Mouse (Mus musculus) kidney, postnatal 0 days (tissue): Measurements from ENCODE around the gene Trim7. TPM values are rescaled to one million over a fixed set of nuclear protein-coding genes. Genes with fewer than 3 reads are reported as not detected.

Experiments
- ATAC-seq: fragments of 200-750 bp; cut with Nextera tagmentation; replicated peaks from 2 replicates; pipeline ENCODE4 v1.8.0; 2017; ENCODE audit warnings: low read depth, moderate number of reproducible peaks, moderate TSS enrichment, moderate library complexity; ENCODE audit not compliant: low FRiP score
- DNase-seq: peaks from one replicate; pipeline ENCODE4 v3.0.0-alpha.2; 2016; ENCODE audit warnings: low spot score
- H3K27ac ChIP-seq: fragments of 300-500 bp; sonication (generic); 2 replicates; pipeline ENCODE4 v1.5.1; 2014; ENCODE audit warnings: mild to moderate bottlenecking
- H3K27me3 ChIP-seq: fragments of 300-500 bp; sonication (generic); 2 replicates; pipeline ENCODE4 v1.6.1; 2014; ENCODE audit warnings: low read length, mixed read lengths; ENCODE audit not compliant: insufficient read depth
- H3K36me3 ChIP-seq: fragments of 300-500 bp; sonication (generic); 2 replicates; pipeline ENCODE4 v1.6.1; 2014; ENCODE audit warnings: low read length, mixed read lengths; ENCODE audit not compliant: insufficient read depth
- H3K4me1 ChIP-seq: fragments of 300-500 bp; sonication (generic); replicated peaks from 2 replicates; pipeline ENCODE4 v1.6.1; 2014; ENCODE audit warnings: antibody characterized with exemption, low read length, mixed read lengths; ENCODE audit not compliant: insufficient read depth
- H3K4me2 ChIP-seq: fragments of 300-500 bp; sonication (generic); 2 replicates; pipeline ENCODE4 v1.6.1; 2014; ENCODE audit warnings: mild to moderate bottlenecking, low read length, moderate library complexity, mixed read lengths
- H3K4me3 ChIP-seq: fragments of 300-500 bp; sonication (generic); replicated peaks from 2 replicates; pipeline ENCODE4 v1.5.1; 2014; ENCODE audit warnings: low read depth, low read length
- H3K9ac ChIP-seq: fragments of 300-500 bp; sonication (generic); 2 replicates; pipeline ENCODE4 v1.6.1; 2014; ENCODE audit warnings: low read depth, low read length
- H3K9me3 ChIP-seq: fragments of 300-500 bp; sonication (generic); replicated peaks from 2 replicates; pipeline ENCODE4 v1.6.1; 2016; ENCODE audit warnings: low read length, inconsistent platforms, mixed read lengths
- CTCF ChIP-seq: IDR thresholded peaks from 2 replicates; pipeline ENCODE4 v1.5.1; 2016; ENCODE audit warnings: antibody characterized with exemption, low read depth, mild to moderate bottlenecking, moderate library complexity
- WGBS: fragments of 180-500 bp; shearing (Covaris S2); extraction: QIAGEN DNeasy Blood & Tissue Kit; methylation state at CpG from one replicate; pipeline ENCODE4 v1.1.7; 2014; 5-methylcytosine and 5-hydroxymethylcytosine counted together
- polyA plus RNA-seq: library from polyadenylated mRNA; unstranded; fragments of >200 nt; fragmentation: Nextera tagmentation; extraction: Ambion mirVana; gene quantifications from 2 replicates; pipeline ENCODE4 v1.2.1, GENCODE M21; 2015

Trim7 gene
- polyA plus RNA-seq, 1 experiment from 2014 or later: 10.2 TPM

DNA sequence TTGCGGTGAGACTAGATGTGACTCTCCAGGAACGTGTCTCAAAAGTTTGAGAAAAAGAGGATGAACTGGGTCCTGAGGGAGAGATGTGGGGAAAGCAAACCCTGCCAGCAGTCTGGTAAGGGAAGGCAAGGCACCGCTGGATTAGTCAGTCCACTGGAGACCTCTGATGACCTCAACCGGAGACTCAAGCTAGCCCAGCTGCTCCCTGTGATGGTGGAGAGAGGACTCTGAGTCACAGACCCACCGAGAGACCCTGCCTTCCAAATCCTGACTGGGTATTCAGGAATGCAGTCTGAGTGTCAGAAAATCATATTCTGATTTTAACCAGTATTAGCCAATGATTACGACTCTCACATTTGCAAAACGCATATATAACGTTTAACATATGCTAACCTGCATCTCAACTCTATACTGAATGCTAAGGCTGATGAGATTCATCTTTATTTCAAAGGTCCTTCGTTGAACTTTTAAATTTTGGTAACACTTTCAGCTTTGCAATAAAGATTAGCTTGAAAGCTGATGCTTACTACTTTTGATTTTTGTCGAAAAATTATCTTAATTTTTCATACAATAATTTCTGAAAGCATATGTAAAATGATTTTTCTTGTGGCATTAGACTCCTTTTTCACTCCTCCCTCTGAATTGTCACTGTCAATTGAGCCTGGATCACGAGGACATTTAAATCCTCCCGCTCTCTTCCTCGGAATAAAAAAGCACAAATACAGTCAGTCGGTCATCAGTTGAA, 3.0 kb upstream of the Trim7 start:
- Histone ChIP-seq H3K27me3 (no peaks in the 10 kb centered on the region), H3K4me1 (0 out of 2 replicates have a peak, but pooled peaks cover 2% of the 10 kb centered on the region), H3K4me3 (peak overlapping the region; percentile 34), H3K9me3 (no peaks in the 10 kb centered on the region), H3K4me2 (peak overlapping the region; percentile 59), H3K9ac (peak overlapping the region; percentile 36; the same call in 1 of the 2 replicates), H3K36me3 (no peaks in the 10 kb centered on the region), H3K27ac (no peak overlapping the region)
- TF ChIP-seq CTCF: no peak
- WGBS: 36% methylated on average over 14 of the region's 14 CpGs
- ATAC-seq (no peak), DNase-seq (no peak)

DNA sequence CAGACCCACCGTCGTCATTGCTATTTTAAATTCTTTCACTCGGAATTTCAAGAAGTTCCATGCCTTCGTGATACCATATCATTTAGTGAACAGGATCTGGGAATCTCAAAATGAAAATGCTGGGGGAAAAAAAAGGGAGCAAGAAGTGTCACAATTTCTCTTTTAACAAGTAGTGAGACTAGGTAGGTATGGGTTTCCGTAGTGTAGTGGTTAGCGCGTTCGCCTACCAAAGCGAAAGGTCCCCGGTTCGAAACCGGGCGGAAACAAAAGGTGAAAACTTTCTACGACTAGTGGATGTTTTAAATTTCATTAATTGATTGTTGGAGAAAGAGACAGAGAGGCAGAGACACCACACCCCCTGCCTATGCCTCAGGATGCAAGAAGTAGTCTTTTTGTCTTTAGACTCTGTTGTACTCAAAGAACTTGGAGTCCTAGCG, 2.4 kb upstream of the Trim7 start:
- ATAC-seq (no peak; the same call in 1 of the 2 replicates), DNase-seq (peak; percentile 78)
- no peak for TF ChIP-seq CTCF
- Histone ChIP-seq H3K36me3 (no peaks in the 10 kb centered on the region), H3K9ac (peak overlapping the region; percentile 36; the same call in 1 of the 2 replicates), H3K4me2 (peak overlapping the region; percentile 59), H3K9me3 (no peaks in the 10 kb centered on the region), H3K4me1 (0 out of 2 replicates have a peak, but pooled peaks cover 2% of the 10 kb centered on the region), H3K27me3 (no peaks in the 10 kb centered on the region), H3K4me3 (peak overlapping the region; percentile 34), H3K27ac (no peak overlapping the region)
- WGBS: 1% methylated on average over 15 of the region's 15 CpGs

DNA sequence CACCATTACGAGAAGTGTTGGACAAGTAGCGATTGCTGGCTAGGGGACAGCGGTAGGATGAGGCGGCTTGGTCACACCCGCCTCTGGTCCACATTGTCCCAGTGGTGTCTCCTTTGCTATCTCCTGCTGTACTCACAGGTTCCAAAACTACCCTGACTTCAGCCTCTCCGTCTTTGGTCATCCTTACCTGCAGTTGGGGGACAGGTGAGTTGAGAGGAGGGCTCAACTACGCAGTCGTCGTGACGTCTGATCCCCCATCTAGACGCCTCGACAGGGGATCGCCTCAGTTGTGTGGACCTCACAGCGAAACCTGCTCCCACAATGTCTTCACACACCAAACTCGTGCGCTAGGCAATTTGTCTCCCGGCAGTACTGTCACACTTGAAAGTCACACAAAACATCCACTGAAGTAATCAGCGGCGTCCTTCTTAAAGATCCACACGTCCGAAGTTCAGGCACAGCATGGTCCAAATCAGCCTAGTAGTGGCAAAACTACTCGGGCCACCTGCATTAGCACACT, 1.6 kb upstream of the Trim7 start:
- Histone ChIP-seq H3K27ac (no peak overlapping the region), H3K4me1 (0 out of 2 replicates have a peak, but pooled peaks cover 2% of the 10 kb centered on the region), H3K27me3 (no peaks in the 10 kb centered on the region), H3K4me2 (peak overlapping the region; percentile 59), H3K9me3 (no peaks in the 10 kb centered on the region), H3K4me3 (peak overlapping the region; percentile 34), H3K36me3 (no peaks in the 10 kb centered on the region), H3K9ac (peak overlapping the region; percentile 36; the same call in 1 of the 2 replicates)
- TF ChIP-seq CTCF: no peak
- 7% methylated on average over 22 of the region's 22 CpGs for WGBS
- ATAC-seq (no peak), DNase-seq (no peak)

DNA sequence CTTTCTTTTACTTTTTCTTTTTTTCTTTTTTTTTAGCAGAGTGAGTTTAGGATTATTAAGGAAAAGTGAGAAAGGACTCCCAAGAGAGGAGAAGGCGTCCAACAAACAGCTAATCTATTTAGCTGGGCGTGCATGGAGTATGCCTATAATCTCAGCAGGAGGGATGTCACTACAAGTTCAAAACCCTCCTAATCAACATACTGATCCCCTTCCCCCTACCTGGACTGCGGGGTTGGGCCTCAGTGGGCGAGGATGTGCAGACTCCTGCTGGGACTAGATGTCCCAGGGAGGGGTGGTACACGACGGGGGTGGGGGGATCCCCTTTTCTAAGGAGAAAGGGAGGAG, 784 bp downstream of the Trim7 start:
- Histone ChIP-seq H3K9ac (peak overlapping the region; percentile 40; the same call in 1 of the 2 replicates), H3K9me3 (no peaks in the 10 kb centered on the region), H3K27me3 (no peaks in the 10 kb centered on the region), H3K4me1 (0 out of 2 replicates have a peak, but pooled peaks cover 2% of the 10 kb centered on the region), H3K27ac (peak overlapping the region; percentile 82), H3K4me2 (peak overlapping the region; percentile 70), H3K4me3 (peak overlapping the region; percentile 44), H3K36me3 (no peaks in the 10 kb centered on the region)
- no peak for TF ChIP-seq CTCF
- 2% methylated on average over 6 of the region's 6 CpGs for WGBS
- ATAC-seq (0 out of 2 replicates have a peak, but pooled peaks have one; percentile 18), DNase-seq (peak; percentile 61)

DNA sequence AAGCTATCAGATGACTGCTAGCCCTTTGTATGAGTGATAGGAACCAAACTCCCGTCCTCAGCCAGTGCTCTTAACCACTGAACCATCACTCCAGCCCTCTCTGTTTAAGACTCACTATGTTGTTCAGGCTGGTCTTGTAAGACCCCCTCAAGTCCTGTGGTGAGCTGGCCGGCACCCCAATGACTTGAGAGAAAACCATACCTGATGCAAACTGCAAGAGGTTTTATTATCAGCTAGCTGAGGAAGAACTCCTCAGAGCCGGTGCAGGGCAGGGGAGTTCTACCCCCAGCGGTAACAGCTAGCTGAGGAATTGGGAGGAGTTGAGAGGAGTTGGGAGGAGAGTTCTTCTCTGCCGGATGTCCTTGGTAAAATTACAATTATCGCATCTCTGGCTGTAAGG, 2.0 kb downstream of the Trim7 start:
- DNase-seq: no peak
- no peak for TF ChIP-seq CTCF
- ATAC-seq: no peak
- Histone ChIP-seq H3K27ac (no peak overlapping the region), H3K4me1 (0 out of 2 replicates have a peak, but pooled peaks cover 2% of the 10 kb centered on the region), H3K9me3 (no peaks in the 10 kb centered on the region), H3K27me3 (no peaks in the 10 kb centered on the region), H3K4me3 (no peak overlapping the region), H3K9ac (no peak overlapping the region), H3K4me2 (no peak overlapping the region), H3K36me3 (no peaks in the 10 kb centered on the region)
- WGBS: 63% methylated on average over 6 of the region's 6 CpGs

DNA sequence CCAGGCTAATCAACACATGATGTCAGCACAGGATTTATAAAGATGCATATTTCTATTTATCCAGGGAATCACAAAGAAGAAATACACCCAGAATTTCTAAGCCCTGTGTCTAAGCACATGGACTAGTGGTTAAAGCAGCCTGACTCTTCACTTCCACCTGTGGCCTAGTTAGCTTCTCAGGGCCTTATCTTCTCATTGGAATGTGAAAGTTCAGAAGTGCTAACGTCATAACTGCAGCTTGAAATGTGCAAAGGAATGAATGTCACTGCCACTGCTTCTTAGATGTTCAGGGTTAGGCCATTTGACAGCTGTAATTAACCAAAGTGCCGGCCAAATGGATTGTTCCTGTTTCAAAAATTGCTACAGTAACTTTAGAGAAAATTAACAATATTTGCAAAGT, 4.3 kb downstream of the Trim7 start:
- ATAC-seq (no peak), DNase-seq (no peak)
- H3K4me2 ChIP-seq: no peak overlapping the region
- H3K36me3 ChIP-seq: no peaks in the 10 kb centered on the region
- no peak for TF ChIP-seq CTCF
- no peak overlapping the region for H3K9ac ChIP-seq
- WGBS: 74% methylated on average over 2 of the region's 2 CpGs
- H3K27ac ChIP-seq: no peak overlapping the region
- H3K4me1 ChIP-seq: 0 out of 2 replicates have a peak, but pooled peaks cover 2% of the 10 kb centered on the region
- H3K27me3 ChIP-seq: no peaks in the 10 kb centered on the region
- H3K9me3 ChIP-seq: no peaks in the 10 kb centered on the region
- no peak overlapping the region for H3K4me3 ChIP-seq
